Mouse (Mus musculus): ENCODE results near the gene Mal. TPM values are rescaled to one million over a fixed set of nuclear protein-coding genes. Genes with fewer than 3 reads are reported as not detected.
"Not testable (repeated sequence)": the region's sequence is repeated elsewhere in the genome, so short reads cannot be mapped to it uniquely, and the experiment has no call there.

Mal gene
- polyA plus RNA-seq, 1 experiment from 2014 or later, result not detected

DNA sequence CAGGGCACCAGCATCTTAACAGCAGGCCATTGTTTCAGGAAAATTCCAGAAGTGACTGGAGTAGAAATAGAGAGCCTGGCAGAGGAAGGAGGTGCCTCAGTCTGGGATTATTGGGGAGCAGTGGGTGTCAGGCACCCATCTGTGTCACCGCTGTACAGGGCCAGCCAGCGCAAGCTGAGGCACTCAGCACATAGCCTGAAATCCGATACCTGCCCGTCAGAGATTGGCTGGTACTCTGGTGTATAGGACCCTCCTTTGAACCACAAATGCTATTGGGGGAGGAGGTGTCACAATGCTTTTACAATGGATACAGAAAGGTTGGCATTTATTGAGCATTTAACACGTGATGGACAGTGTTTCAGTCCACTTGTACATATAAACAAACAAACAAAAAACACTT lies 47.5 kb downstream of the Mal start:
- Histone ChIP-seq H3K4me3 (ENCODE audit: low read depth, low read length) (no peak overlapping the region), H3K4me2 (ENCODE audit: low read depth, low read length) (no peak overlapping the region), H3K27me3 (ENCODE audit: control insufficient read depth, insufficient read depth, low read depth, low read length) (no peaks in the 10 kb centered on the region), H3K36me3 (ENCODE audit: control insufficient read depth, insufficient read depth) (peaks cover 2% of the 10 kb centered on the region; the same call in 1 of the 2 replicates), H3K4me1 (ENCODE audit: control insufficient read depth, low read depth, low read length) (no peaks in the 10 kb centered on the region), H3K27ac (ENCODE audit: low read length) (no peak overlapping the region), H3K9me3 (replicated peaks; ENCODE audit: control insufficient read depth, low read length) (no peaks in the 10 kb centered on the region), H3K9ac (ENCODE audit: low read depth, low read length) (no peak overlapping the region)
- 29% methylated on average over 5 of the region's 5 CpGs for WGBS (ENCODE audit: insufficient replicate concordance)
- no peak for ATAC-seq (ENCODE audit: low read depth)

DNA sequence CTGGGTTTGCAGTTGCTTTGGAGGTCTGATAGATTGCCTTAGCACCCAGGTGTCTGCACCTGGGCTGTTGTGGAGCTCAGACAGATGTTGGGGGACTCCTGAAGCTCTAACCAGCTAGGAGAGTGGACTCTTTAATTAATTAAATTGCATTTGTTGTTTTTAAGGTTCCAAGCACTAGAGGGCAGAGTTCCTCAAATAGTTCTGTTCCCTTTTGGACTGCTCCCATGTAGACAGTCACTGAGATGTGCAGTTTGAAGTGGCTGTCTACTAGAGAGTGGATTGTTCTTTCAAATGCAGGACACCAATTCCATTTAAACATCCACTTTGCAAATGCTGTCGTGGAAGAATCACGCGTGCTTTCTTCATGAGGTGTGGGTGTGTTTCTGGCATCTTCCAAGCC lies 48.3 kb downstream of the Mal start:
- peaks cover 3% of the 10 kb centered on the region; the same call in 1 of the 2 replicates for H3K36me3 ChIP-seq (ENCODE audit: control insufficient read depth, insufficient read depth)
- no peaks in the 10 kb centered on the region for H3K9me3 ChIP-seq (replicated peaks; ENCODE audit: control insufficient read depth, low read length)
- no peak overlapping the region for H3K9ac ChIP-seq (ENCODE audit: low read depth, low read length)
- no peak overlapping the region for H3K27ac ChIP-seq (ENCODE audit: low read length)
- no peak for ATAC-seq (ENCODE audit: low read depth)
- H3K4me2 ChIP-seq (ENCODE audit: low read depth, low read length), result no peak overlapping the region
- no peak overlapping the region for H3K4me3 ChIP-seq (ENCODE audit: low read depth, low read length)
- no peaks in the 10 kb centered on the region for H3K4me1 ChIP-seq (ENCODE audit: control insufficient read depth, low read depth, low read length)
- no peaks in the 10 kb centered on the region for H3K27me3 ChIP-seq (ENCODE audit: control insufficient read depth, insufficient read depth, low read depth, low read length)
- WGBS (ENCODE audit: insufficient replicate concordance), result 28% methylated on average over 3 of the region's 3 CpGs

DNA sequence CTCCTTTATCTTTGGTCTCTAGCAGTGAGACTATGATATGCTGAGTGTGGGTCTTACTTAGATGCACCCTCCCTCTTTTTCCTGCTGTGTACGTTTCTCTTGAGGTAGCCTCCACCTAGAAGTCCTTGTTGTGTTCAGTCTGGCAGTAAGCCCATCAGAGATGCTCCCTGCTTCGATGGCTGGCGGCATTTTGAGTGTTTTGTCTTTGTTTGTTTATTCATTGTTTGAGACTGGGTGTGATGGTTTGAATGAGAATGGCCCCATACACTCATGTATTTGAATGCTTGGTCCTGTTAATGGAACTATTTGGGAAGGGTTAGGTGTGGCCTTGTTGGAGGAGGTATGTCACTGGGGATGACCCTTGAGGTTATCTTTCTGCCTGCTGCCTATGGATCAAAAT lies 51.3 kb downstream of the Mal start:
- Histone ChIP-seq H3K9me3 (replicated peaks; ENCODE audit: control insufficient read depth, low read length) (no peaks in the 10 kb centered on the region), H3K4me1 (ENCODE audit: control insufficient read depth, low read depth, low read length) (no peaks in the 10 kb centered on the region), H3K4me3 (ENCODE audit: low read depth, low read length) (no peak overlapping the region), H3K36me3 (ENCODE audit: control insufficient read depth, insufficient read depth) (peaks cover 7% of the 10 kb centered on the region; the same call in 1 of the 2 replicates), H3K9ac (ENCODE audit: low read depth, low read length) (no peak overlapping the region), H3K4me2 (ENCODE audit: low read depth, low read length) (no peak overlapping the region), H3K27me3 (ENCODE audit: control insufficient read depth, insufficient read depth, low read depth, low read length) (no peaks in the 10 kb centered on the region), H3K27ac (ENCODE audit: low read length) (no peak overlapping the region)
- 69% methylated on average over 3 of the region's 3 CpGs for WGBS (ENCODE audit: insufficient replicate concordance)
- no peak for ATAC-seq (ENCODE audit: low read depth)

DNA sequence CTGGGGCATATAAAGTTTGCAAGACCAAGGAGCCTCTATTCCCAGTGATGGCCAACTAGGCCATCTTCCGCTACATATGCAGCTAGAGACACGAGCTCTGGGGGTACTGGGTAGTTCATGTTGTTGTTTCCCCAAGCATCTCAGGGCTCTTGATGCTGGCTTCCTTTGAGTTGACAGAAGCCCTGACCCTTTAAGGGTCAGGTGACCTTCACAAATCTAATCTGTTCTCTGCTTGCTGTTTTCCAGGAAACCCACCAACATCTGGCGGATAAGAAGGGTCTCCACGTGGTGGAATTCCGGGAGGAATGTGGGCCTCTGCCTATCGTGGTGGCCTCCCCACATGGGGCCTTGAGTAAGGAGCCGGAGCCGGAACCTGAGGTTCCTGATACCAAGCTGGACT lies 53.1 kb downstream of the Mal start:
- H3K27me3 ChIP-seq (ENCODE audit: control insufficient read depth, insufficient read depth, low read depth, low read length); H3K4me3 ChIP-seq (ENCODE audit: low read depth, low read length); H3K9ac ChIP-seq (ENCODE audit: low read depth, low read length); H3K9me3 ChIP-seq (replicated peaks; ENCODE audit: control insufficient read depth, low read length); H3K4me1 ChIP-seq (ENCODE audit: control insufficient read depth, low read depth, low read length); H3K4me2 ChIP-seq (ENCODE audit: low read depth, low read length); H3K36me3 ChIP-seq (ENCODE audit: control insufficient read depth, insufficient read depth); H3K27ac ChIP-seq (ENCODE audit: low read length): not testable (repeated sequence)
- ATAC-seq (ENCODE audit: low read depth), result peak; percentile 35; the same call in 1 of the 2 replicates
- 72% methylated on average over 6 of the region's 8 CpGs for WGBS (ENCODE audit: insufficient replicate concordance)

DNA sequence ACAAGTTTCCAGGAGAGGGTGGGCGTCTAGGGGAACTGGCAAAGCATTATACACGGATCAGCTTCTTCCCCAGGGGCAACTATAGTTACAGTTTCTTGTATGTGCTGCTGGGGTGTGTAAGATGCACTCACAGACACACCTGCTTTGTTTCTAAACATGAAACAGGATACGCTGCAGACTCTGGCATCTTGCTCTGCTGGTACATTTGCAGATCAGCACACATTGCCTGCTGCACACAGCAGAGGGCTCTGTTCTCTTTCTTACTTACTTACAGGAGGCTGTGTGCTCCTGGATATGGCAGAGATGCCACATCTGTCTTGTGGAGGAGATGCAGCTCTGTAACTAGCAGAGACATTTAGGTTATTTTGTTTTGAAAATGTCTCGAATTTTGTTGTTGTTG lies 65.7 kb downstream of the Mal start:
- ATAC-seq (ENCODE audit: low read depth), result no peak
- 58% methylated on average over 4 of the region's 4 CpGs for WGBS (ENCODE audit: insufficient replicate concordance)
- Histone ChIP-seq H3K4me3 (ENCODE audit: low read depth, low read length) (no peak overlapping the region), H3K36me3 (ENCODE audit: control insufficient read depth, insufficient read depth) (peaks cover 3% of the 10 kb centered on the region; the same call in 1 of the 2 replicates), H3K27me3 (ENCODE audit: control insufficient read depth, insufficient read depth, low read depth, low read length) (no peaks in the 10 kb centered on the region), H3K4me1 (ENCODE audit: control insufficient read depth, low read depth, low read length) (peaks cover 19% of the 10 kb centered on the region), H3K4me2 (ENCODE audit: low read depth, low read length) (no peak overlapping the region), H3K9ac (ENCODE audit: low read depth, low read length) (no peak overlapping the region), H3K9me3 (replicated peaks; ENCODE audit: control insufficient read depth, low read length) (no peaks in the 10 kb centered on the region), H3K27ac (ENCODE audit: low read length) (no peak overlapping the region)

DNA sequence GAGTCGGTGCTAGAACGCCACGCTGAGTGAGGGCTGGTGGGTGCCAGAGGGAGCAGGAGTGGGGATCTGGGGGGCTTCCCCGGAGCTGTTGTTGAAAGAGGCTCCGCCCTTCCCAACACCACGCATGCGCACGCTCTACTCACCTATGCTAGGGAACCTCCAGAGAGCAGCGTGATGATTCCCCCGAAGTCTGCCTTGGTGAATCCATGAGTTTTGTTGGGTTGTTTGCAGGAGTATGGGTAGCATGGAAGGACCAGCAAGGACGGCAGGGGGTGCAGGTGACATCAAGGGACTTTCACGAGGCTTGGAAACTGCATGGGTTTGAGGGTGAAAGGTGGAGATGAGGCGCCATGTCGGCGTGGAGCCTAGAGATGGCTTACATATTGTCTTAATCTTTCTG lies 66.3 kb downstream of the Mal start:
- WGBS (ENCODE audit: insufficient replicate concordance), result 67% methylated on average over 15 of the region's 15 CpGs
- Histone ChIP-seq H3K9ac (ENCODE audit: low read depth, low read length) (no peak overlapping the region), H3K27me3 (ENCODE audit: control insufficient read depth, insufficient read depth, low read depth, low read length) (no peaks in the 10 kb centered on the region), H3K4me2 (ENCODE audit: low read depth, low read length) (no peak overlapping the region), H3K4me3 (ENCODE audit: low read depth, low read length) (no peak overlapping the region), H3K9me3 (replicated peaks; ENCODE audit: control insufficient read depth, low read length) (no peaks in the 10 kb centered on the region), H3K4me1 (ENCODE audit: control insufficient read depth, low read depth, low read length) (peaks cover 19% of the 10 kb centered on the region), H3K27ac (ENCODE audit: low read length) (no peak overlapping the region), H3K36me3 (ENCODE audit: control insufficient read depth, insufficient read depth) (peaks cover under 1% of the 10 kb centered on the region; the same call in 1 of the 2 replicates)
- no peak for ATAC-seq (ENCODE audit: low read depth)

DNA sequence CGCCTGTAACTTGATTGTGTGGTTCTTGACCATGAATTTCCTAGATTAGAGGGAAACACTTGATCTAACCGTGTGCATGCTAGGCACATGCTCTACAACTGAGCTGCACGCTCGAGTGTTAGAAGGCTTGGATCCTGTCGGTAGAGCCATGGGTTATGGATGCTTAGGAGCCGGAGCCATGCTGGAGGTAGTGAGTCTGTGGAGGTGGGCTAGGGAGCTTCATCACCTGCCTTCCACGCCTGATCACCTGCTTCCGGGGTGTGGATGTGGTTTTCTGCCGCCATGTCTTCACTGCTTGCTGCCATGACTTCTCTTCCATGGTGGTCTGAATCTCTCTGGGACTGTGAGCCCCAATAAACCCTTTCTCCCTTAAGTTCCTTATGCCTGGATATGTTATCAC lies 67.6 kb downstream of the Mal start:
- no peak for ATAC-seq (ENCODE audit: low read depth)
- no peak overlapping the region for H3K4me3 ChIP-seq (ENCODE audit: low read depth, low read length)
- H3K9ac ChIP-seq (ENCODE audit: low read depth, low read length), result no peak overlapping the region

DNA sequence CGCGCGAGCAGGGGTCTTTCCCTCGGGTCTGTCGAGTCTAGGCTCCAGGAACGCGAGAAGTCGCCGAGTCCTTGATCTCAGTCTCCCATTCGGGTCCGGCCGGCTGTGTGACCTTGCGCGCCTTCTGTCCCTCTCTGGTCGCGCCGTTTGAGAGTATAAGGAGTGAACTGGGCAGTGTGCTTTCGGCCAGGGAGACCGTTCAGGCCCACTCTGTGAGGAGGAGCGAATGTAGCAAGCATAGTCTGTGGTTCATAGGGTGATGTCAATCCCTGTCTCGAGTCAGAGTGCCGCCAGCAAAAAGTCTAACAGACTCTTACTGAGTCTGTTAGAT lies 69.0 kb downstream of the Mal start:
- H3K36me3 ChIP-seq (ENCODE audit: control insufficient read depth, insufficient read depth), result no peaks in the 10 kb centered on the region; the same call in 1 of the 2 replicates
- peak overlapping the region; percentile 81 for H3K4me2 ChIP-seq (ENCODE audit: low read depth, low read length)
- H3K27me3 ChIP-seq (ENCODE audit: control insufficient read depth, insufficient read depth, low read depth, low read length), result no peaks in the 10 kb centered on the region
- no peaks in the 10 kb centered on the region for H3K9me3 ChIP-seq (replicated peaks; ENCODE audit: control insufficient read depth, low read length)
- peaks cover 29% of the 10 kb centered on the region for H3K4me1 ChIP-seq (ENCODE audit: control insufficient read depth, low read depth, low read length)
- H3K4me3 ChIP-seq (ENCODE audit: low read depth, low read length), result peak overlapping the region; percentile 80
- peak overlapping the region; percentile 72 for H3K9ac ChIP-seq (ENCODE audit: low read depth, low read length)
- under 1% methylated on average over 22 of the region's 22 CpGs for WGBS (ENCODE audit: insufficient replicate concordance)
- peak; percentile 17 for ATAC-seq (ENCODE audit: low read depth)
- H3K27ac ChIP-seq (ENCODE audit: low read length), result no peak overlapping the region

More for the DNA sequence above, 67.6 kb downstream of the Mal start:
- Histone ChIP-seq H3K27me3 (ENCODE audit: control insufficient read depth, insufficient read depth, low read depth, low read length) (no peaks in the 10 kb centered on the region), H3K4me2 (ENCODE audit: low read depth, low read length) (no peak overlapping the region), H3K4me1 (ENCODE audit: control insufficient read depth, low read depth, low read length) (peaks cover 27% of the 10 kb centered on the region), H3K27ac (ENCODE audit: low read length) (no peak overlapping the region), H3K36me3 (ENCODE audit: control insufficient read depth, insufficient read depth) (no peaks in the 10 kb centered on the region; the same call in 1 of the 2 replicates), H3K9me3 (replicated peaks; ENCODE audit: control insufficient read depth, low read length) (no peaks in the 10 kb centered on the region)
- whole genome bisulfite sequencing (ENCODE audit: insufficient replicate concordance), result 72% methylated on average over 9 of the region's 9 CpGs

DNA sequence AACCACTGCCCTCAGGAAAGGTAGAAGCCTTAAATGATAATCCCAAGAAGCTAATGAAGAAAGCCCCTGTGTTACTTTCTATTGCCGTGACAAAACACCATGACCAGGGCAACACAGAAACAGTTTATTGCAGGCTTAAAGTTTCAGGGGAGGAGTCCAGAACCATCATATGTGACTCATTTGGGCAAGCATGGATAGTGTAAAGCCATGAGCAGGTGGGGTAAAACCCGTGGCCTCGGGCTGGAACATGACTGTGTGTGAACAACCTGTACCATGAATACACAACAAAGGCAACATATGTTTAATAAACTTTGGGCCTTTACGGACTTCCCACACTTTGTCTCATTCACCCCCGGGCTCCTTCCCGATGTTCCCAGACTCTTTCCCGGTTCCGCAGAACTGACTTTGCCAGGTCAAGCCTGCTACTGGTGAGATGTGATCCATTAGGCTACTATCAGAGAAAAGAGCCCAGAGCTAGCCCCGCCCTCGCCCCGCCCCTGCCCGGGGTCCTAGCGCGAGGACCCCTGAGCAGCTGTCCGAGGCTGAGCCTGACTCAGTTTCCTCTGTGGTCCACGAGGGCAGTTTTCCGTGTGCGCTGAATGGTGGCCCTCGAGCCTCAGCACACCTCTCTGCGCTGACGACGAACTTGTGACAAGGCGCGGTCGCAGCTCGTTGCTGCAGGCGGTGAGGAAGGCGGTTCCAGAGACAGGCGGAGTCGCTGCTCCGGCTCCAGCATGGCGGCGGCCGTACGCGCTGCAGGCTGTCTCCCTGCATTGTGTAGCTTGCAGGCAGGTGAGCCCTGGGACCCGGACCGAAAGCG lies 69.6 kb downstream of the Mal start, which contains the start of the genes Zfp661 and Mrps5:
Gene Zfp661 (minus strand): TSS at position 401 of the 820 bp plus-strand sequence.
Gene Mrps5 (plus strand): TSS at position 529 of the 820 bp plus-strand sequence.
- ATAC-seq (ENCODE audit: low read depth), result peak; percentile 84
- H3K36me3 ChIP-seq (ENCODE audit: control insufficient read depth, insufficient read depth), result no peaks in the 10 kb centered on the region
- H3K4me1 ChIP-seq (ENCODE audit: control insufficient read depth, low read depth, low read length), result peaks cover 29% of the 10 kb centered on the region
- peak within 1 kb of the TSS; percentile 81 for H3K4me2 ChIP-seq (ENCODE audit: low read depth, low read length)
- peak within 1 kb of the TSS; percentile 78 for H3K27ac ChIP-seq (ENCODE audit: low read length)
- H3K9ac ChIP-seq (ENCODE audit: low read depth, low read length), result peak within 1 kb of the TSS; percentile 72
- no peaks in the 10 kb centered on the region for H3K9me3 ChIP-seq (replicated peaks; ENCODE audit: control insufficient read depth, low read length)
- no peaks in the 10 kb centered on the region for H3K27me3 ChIP-seq (ENCODE audit: control insufficient read depth, insufficient read depth, low read depth, low read length)
- 4% methylated on average over 39 of the region's 39 CpGs for WGBS (ENCODE audit: insufficient replicate concordance)
- H3K4me3 ChIP-seq (ENCODE audit: low read depth, low read length), result peak within 1 kb of the TSS; percentile 80
